Mouse (Mus musculus) megakaryocyte, adult 5-6 weeks (primary cell): Measurements from ENCODE around the gene Pitpnm2. TPM values are rescaled to one million over a fixed set of nuclear protein-coding genes. Genes with fewer than 3 reads are reported as not detected.

ENCODE experiments used
- ATAC-seq: 2 replicates; pipeline ENCODE4 v1.8.0; 2016; ENCODE audit warnings: mild to moderate bottlenecking, inconsistent platforms; ENCODE audit not compliant: poor library complexity, severe bottlenecking
- total RNA-seq, 2 experiments: library from RNA; stranded (forward) in 1 of 2; stranded (reverse) in 1 of 2; fragments of 153-499, 151-499 nt in 1 of 2; fragments of 221-1000, 200-1000 nt in 1 of 2; gene quantifications; 2 replicates each; pipeline versions ENCODE4 v1.2.3 to v1.2.4; 2015 to 2017

The Pitpnm2 gene
- total RNA-seq, 2 experiments from 2014 or later, result 1.2 to 3.3 TPM

DNA sequence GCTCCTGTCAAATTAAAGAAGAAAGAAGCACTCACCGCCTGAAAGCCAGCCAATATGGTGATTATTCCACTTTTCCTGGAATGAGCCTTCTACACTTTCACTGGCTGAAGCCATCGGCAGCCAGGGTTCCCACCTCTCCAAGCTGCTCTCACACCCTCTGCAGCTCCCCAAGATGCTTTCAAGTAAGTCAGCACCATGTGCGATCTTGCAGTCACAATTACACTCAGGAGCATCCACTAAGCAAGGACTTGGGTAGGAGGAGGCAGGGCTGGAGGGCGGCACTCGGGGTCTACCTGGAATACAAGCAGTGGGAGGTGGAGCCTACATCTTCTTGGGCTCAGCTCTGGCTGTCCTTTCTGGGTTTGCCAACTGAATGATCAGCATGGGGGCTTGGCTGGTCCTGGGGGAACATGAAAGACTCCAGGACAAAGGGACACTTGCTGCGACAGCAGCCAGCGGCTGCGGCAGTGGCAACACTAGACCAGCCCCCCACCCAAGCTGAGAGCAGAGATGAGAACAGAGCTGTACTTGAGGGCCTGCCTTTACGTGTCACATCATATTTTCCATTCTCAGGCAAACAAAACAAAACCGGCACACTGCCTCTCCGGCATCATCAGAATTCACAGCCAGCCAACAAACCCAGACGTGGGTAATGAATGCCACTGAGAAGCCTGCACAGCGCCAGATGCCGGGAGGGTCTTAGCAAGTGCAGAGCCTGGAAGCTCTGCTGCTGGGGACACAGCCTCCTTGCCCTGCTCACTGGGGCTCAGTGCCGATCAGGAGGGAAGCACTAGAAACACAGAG is 64.5 kb downstream of the Pitpnm2 start:
- ATAC-seq, result no peak

DNA sequence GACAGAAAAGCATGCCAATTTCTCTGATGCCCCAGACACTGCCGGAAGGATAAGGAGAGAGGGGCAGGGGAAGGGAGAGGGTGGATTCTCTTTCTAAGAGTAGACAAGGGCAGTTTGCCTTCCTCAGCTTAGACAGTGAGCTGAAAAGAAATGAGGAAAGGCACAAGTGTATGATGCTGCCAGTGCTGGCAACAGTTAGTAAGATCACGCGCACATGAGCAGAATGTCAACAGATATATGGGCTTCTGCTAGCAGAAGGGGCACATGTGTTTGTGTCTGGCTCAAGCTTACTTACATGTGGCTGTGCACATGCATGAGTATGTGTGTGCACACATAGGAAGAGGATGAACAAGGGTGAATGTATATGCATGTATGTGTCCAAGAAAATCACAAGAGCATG is 65.4 kb downstream of the Pitpnm2 start:
- no peak for ATAC-seq

GRCm38 (mm10) chr5:124182642-124183041 is 66.9 kb downstream of the Pitpnm2 start:
- no peak for ATAC-seq

DNA sequence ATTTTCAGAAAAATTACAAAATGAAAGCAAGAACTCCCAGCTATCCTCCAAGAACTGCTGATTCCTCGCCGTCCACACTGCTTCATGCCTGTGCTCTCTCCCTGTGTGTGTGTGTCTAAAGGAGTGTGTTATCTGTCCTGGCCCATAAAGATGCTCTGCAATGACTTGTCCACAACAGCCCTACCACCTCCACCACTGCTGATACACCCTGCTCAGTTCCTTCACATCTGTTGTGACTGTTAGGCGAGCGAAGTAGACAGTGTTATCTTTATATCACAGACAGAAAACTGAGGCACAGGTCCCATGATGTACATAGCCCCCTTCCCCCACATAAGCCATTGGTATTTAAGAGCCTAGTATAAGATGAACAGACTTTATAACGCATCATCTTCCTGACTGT is 67.5 kb downstream of the Pitpnm2 start:
- ATAC-seq, result 0 out of 2 replicates have a peak, but pooled peaks have one; percentile 15

- ATAC-seq, result no peak
These were observed 68.9 kb downstream of the Pitpnm2 start for GRCm38 (mm10) chr5:124180500-124181167.

DNA sequence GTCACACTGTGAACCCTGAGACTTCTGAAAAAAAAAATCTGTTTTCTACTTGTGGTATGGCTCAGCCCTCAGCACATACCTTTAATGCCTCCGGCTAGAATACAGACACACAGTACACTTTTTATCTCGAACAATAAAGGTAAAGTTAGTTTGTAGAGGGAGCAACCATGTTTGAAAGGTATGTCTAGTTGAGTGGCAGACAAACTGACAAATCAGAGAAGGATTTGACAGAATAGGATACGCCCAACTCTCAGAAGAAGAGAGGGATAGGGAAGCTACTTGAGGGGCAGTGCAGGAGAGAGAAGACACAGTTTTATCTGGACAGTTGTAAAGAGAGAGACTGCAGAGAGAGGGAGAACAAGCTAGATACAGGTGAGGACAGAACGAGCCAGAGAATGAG is 70.1 kb downstream of the Pitpnm2 start:
- no peak for ATAC-seq

DNA sequence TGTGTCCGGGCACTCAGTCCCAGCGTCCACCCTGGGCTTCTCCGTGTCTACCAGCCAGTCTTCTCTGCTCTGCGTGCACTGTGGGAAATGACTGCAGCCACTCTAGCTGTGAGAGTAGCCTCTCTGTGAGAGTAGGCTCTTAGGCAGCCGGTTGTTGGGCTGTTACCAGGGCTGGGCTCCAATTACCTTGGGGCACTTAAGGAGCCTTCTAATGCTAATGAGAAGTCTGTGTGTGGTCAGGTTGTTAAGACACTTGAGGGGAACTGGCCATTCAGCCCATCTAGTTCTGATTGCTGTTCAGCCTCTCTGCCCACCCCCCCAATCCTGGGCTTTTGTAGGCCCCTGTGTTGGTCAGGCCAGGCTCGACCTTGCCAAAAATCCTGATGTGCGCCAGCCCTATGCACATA is 72.8 kb downstream of the Pitpnm2 start:
- ATAC-seq, result no peak

DNA sequence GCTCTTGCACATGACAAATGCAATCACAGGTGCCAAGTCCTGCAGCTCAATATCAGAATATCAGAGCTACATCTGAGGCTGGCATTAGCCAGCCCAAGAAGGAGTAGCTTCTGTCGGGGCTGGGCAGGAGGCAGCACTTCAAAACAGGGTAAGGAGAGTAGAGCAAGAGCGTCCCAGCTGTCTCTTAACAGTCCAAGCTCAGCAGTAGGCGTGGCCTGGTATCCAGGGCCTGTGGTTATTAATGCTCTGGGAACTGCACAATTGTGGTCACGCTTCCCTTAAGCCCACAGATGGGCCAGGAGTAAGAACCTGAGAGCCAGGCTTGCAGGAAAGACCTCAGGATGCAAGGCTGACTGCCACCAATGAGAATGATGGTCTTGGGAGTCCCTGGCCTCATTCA is 74.4 kb downstream of the Pitpnm2 start:
- no peak for ATAC-seq

- ATAC-seq, result no peak
These were observed 76.3 kb downstream of the Pitpnm2 start for GRCm38 (mm10) chr5:124173012-124173985.

GRCm38 (mm10) chr5:124172246-124172645 is 77.3 kb downstream of the Pitpnm2 start:
- ATAC-seq, result no peak

DNA sequence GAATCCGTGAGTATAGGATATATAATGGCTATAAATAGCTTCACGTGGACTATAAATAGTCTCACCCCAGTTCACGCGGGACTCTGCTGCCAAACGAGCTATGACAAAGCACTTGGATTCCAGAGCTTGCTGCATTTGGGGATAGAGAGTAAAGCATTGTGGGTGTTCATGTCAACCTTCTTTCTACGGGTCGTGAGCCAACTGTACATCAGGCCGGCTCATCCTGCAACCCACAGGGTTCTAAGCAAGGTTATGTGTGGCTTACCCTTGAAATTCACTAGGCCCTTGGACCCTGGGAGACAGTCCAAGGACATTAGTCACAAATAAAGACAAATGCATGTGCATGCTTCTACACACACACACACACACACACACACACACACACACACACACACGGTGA is 77.8 kb downstream of the Pitpnm2 start:
- no peak for ATAC-seq

- ATAC-seq, result no peak
These were observed 80.3 kb downstream of the Pitpnm2 start for GRCm38 (mm10) chr5:124169224-124169621.

- no peak for ATAC-seq
These were observed 80.9 kb downstream of the Pitpnm2 start for GRCm38 (mm10) chr5:124168428-124169223.

- ATAC-seq, result no peak
These were observed 81.9 kb downstream of the Pitpnm2 start for GRCm38 (mm10) chr5:124167621-124168020.

DNA sequence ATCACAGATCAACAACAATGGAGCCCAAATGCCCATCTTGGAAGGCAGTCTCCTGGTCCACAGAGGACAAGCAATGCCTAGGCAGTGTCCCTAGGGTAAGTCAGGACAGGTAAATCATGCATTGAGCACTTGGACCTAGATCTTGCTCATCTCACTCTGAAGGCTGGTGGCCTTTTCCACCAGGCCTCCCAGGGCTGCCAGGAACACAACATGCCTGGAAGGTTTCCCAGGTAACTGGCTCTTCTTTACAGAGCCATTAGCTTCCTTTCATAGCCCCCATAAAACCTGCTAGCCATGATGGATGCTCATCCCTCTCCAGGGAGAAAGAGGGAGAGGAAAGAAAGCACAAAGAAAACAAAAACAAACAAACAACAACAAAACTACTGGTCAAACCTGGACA is 82.8 kb downstream of the Pitpnm2 start:
- ATAC-seq, result no peak

DNA sequence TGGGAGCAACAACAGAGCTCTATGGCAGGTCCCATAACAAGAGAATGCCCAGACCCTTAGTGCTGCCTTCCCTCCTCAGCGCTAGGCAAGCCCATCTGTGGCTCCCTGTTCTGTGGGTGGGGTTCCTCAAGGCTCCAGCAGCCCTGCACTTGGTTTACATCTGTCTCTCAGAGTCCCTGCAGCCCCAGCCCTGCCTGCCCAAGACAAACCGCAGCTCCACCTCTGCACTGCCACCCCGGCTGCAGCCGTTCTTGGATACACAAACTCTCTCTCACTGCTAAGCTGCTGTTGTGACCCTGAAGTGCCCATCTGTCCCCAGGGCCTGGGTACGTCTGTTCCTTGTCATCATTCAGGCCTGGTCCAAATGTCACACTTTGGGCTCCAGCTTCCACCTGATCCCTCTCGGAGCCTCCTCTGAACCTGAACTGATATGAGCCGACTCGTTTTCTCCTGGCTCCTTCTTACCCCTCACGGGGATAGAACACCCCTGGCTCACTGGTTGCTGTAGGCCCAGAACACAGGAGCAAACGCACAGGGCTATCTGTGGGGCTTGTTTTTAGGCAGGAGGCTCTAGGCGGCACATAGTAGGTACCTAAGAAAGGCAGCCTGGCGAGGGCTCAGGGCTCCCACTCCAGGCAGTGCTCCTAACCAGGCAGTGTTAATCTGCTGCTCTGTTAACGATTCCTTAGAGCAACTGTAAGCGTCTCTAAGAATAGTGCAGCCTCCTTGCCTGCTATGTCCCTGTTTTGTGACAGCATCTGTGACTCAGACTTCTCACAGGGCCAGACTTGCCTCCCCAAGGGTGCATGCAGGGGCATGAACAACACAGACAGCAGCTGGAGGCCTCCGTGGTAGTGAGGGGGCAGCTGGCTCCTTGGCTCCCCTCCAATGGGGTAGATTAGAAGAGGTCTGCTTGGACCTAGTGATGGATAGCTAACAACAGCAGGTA is 83.7 kb downstream of the Pitpnm2 start:
- ATAC-seq, result peak; percentile 27; the same call in 1 of the 2 replicates

GRCm38 (mm10) chr5:124163445-124163844 is 86.1 kb downstream of the Pitpnm2 start:
- no peak for ATAC-seq

GRCm38 (mm10) chr5:124162577-124162976 is 87.0 kb downstream of the Pitpnm2 start:
- no peak for ATAC-seq

- no peak for ATAC-seq
These were observed 87.7 kb downstream of the Pitpnm2 start for GRCm38 (mm10) chr5:124161831-124162230.
